Mouse (Mus musculus) ES-Bruce4 (cell line): ENCODE measurements around the gene Ier2. TPM values are rescaled to one million over a fixed set of nuclear protein-coding genes. Genes with fewer than 3 reads are reported as not detected.

ENCODE experiments used
- H3K27ac ChIP-seq: 2 replicates; pipeline ENCODE4 v1.5.1; 2012; ENCODE audit warnings: low read length, inconsistent platforms; ENCODE audit not compliant: insufficient read depth
- H3K27me3 ChIP-seq: 2 replicates; pipeline ENCODE4 v1.6.1; 2012; ENCODE audit warnings: mild to moderate bottlenecking, low read length, inconsistent platforms; ENCODE audit not compliant: control insufficient read depth, poor library complexity, insufficient read depth, severe bottlenecking
- H3K36me3 ChIP-seq: 2 replicates; pipeline ENCODE4 v1.6.1; 2012; ENCODE audit warnings: inconsistent platforms, mild to moderate bottlenecking, low read length, moderate library complexity; ENCODE audit not compliant: control insufficient read depth, poor library complexity, insufficient read depth, severe bottlenecking
- H3K4me1 ChIP-seq: one replicate; pipeline ENCODE4 v1.8.1; 2011; ENCODE audit warnings: low read length; ENCODE audit not compliant: control insufficient read depth, insufficient read depth
- H3K4me3 ChIP-seq: 2 replicates; pipeline ENCODE4 v1.5.1; 2011; ENCODE audit warnings: low read depth, mild to moderate bottlenecking, low read length
- H3K9ac ChIP-seq: 2 replicates; pipeline ENCODE4 v1.6.1; 2012; ENCODE audit warnings: low read depth, mild to moderate bottlenecking, inconsistent platforms; ENCODE audit not compliant: poor library complexity, severe bottlenecking
- H3K9me3 ChIP-seq: replicated peaks from 2 replicates; pipeline ENCODE4 v1.6.1; 2012; ENCODE audit warnings: mild to moderate bottlenecking, low read length, inconsistent platforms; ENCODE audit not compliant: control insufficient read depth, poor library complexity, insufficient read depth, severe bottlenecking
- CTCF ChIP-seq: IDR thresholded peaks from one replicate; pipeline ENCODE4 v1.8.1; 2011; ENCODE audit warnings: low read depth, low read length
- EP300 ChIP-seq: IDR thresholded peaks from 2 replicates; pipeline ENCODE4 v1.6.1; 2011; ENCODE audit warnings: low read depth, low read length; ENCODE audit not compliant: insufficient read depth
- POLR2A ChIP-seq: IDR thresholded peaks from one replicate; pipeline ENCODE4 v1.8.1; 2011; ENCODE audit warnings: low read length; ENCODE audit not compliant: insufficient read depth
- polyA plus RNA-seq: library from polyadenylated mRNA; stranded (reverse); fragments of >200 nt; gene quantifications from 2 replicates; pipeline ENCODE4 v1.2.4, GENCODE M21; 2011; ENCODE audit warnings: low read depth; ENCODE audit not compliant: missing spikeins, insufficient read depth, insufficient read length

Ier2 gene
- polyA plus RNA-seq, 1 experiment, result 42.8 TPM

DNA sequence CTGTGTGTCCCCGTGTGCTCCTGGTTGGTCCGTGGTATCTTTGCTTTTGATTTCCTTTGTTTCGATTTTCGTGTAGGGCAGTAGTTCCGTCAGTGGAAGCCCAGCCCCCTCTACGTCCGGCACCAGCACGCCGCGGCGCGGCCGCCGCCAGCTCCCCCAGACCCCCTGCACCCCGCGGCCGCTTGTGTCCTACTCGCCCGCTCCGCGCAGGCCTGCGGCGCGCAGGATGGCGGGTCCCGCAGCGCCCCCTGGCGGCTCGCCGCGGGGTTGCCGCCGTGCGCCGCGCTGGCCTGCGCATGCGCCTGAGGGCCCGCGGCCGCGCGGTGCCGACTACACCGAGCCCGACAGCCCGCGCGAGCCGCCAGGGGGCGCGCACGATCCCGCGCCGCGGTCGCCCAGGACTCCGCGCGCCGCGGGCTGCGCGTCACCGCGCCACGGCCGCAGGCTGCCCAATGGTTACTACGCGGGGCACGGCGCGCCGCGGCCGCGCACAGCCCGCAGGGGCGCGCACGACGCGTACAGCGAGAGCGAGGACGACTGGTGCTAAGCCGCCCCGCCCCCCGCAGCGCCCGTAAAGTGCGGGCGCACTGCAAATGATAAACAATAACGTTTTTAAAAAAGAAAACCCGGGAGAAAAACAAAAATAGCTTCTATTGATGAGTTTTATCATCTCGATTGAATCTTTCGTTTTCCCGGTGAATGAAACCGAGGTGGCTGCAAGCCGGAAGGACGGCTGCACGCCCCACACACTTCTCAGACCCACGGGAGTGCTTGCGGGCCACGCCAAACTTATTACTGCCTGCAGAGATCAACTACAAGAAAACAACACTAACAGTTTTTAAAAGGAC is 23.3 kb downstream of the Ier2 start:
- H3K27ac ChIP-seq, result peak overlapping the region; percentile 46
- no peaks in the 10 kb centered on the region for H3K9me3 ChIP-seq
- peaks cover 11% of the 10 kb centered on the region for H3K4me1 ChIP-seq
- H3K4me3 ChIP-seq, result peak overlapping the region; percentile 73
- H3K27me3 ChIP-seq, result no peaks in the 10 kb centered on the region
- peak overlapping the region; percentile 92 for H3K9ac ChIP-seq
- H3K36me3 ChIP-seq, result no peaks in the 10 kb centered on the region
- TF ChIP-seq POLR2A, result peak; percentile 25
- peak; percentile 47 for TF ChIP-seq CTCF
- TF ChIP-seq EP300, result no peak

DNA sequence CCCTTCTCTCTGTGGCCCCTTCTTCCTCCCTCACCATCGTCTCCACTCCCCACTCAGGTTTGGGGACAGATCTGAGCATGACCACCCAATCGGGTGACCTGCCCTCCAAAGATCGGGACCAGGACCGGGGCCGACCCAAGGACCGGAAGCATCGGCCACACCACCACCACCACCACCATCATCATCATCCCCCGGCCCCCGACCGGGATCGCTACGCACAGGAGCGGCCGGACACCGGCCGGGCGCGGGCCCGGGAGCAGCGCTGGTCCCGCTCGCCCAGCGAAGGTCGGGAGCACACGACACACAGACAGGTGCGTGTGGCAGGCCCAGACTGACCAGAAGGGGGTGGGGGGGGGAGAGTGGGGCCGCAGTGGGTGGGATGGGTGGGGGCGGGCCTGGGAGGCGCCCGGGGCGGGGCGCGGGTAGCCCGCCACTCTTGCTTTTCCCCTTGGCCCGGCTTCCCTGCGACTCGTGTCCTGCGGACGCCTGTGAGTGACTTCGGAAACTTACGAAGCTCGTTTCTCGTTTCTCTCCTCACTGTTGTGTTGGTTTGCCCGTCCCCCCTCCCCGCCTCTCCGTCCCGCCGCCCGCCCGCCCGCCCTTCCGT is 24.0 kb downstream of the Ier2 start:
- no peaks in the 10 kb centered on the region for H3K9me3 ChIP-seq
- TF ChIP-seq CTCF, result no peak
- TF ChIP-seq POLR2A, result no peak
- TF ChIP-seq EP300, result no peak
- H3K9ac ChIP-seq, result peak overlapping the region; percentile 92
- peaks cover 11% of the 10 kb centered on the region for H3K4me1 ChIP-seq
- H3K36me3 ChIP-seq, result no peaks in the 10 kb centered on the region
- H3K27me3 ChIP-seq, result no peaks in the 10 kb centered on the region
- H3K4me3 ChIP-seq, result peak overlapping the region; percentile 58
- H3K27ac ChIP-seq, result peak overlapping the region; percentile 43

DNA sequence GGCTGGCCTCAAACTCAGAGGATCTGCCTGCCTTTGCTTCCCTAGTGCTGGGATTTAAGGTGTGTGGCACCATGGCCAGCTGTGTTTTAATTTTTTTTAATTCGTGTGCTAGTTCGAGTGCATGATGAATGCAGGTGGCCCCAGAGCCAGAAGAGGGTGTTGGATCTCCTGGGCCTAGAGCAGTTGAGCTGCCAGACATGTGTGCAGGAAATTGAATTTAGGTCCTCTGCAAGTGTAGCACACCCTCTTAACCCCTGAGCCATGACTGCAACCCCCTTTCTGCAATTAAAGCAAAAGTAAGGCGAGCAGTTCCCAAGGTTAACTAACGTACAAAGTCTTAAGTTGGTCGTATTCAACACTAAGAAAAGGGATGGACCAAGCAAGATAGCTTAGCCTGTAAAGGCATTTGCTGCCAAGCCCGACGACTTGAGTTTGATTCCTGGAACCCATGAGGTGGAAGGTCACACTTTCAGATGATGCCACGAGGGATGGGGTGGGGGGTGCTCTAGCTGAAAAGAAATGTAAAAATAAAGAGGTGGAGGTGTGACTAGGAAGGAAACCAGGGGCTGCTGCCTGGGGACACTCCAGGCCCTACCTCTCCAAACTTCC is 24.6 kb downstream of the Ier2 start:
- H3K36me3 ChIP-seq, result no peaks in the 10 kb centered on the region
- no peak for TF ChIP-seq EP300
- no peak for TF ChIP-seq POLR2A
- TF ChIP-seq CTCF, result no peak
- H3K27ac ChIP-seq, result peak overlapping the region; percentile 43
- peak overlapping the region; percentile 92 for H3K9ac ChIP-seq
- H3K4me3 ChIP-seq, result peak overlapping the region; percentile 58
- H3K4me1 ChIP-seq, result peaks cover 11% of the 10 kb centered on the region
- no peaks in the 10 kb centered on the region for H3K27me3 ChIP-seq
- H3K9me3 ChIP-seq, result no peaks in the 10 kb centered on the region

DNA sequence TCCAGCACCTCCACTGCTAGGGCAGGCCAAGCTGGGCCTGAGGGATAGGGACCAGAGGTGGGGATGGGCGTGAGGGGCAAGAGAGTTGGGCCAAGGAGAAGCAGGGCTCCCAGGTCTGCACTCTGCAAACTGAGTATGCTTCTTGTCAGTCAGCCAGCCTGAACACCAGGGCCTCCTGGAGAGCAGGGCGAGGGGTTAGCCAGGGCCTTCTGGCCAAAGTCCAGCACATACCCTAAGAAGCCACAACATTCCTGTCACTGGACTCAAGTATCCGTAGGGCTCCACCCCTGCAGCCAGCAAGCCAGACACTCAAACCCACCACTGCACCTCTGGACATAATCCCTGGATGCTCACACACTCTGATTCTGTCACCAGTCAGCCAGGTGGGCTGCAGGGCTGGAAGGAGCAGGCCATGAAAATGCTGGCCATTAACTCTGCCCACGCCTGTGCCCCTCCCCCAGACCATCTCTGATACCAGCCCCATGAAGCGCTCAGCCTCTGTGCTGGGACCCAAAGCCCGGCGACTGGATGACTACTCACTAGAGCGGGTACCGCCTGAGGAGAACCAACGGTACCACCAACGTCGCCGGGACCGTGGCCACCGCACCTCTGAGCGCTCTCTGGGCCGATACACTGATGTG is 26.5 kb downstream of the Ier2 start:
- Histone ChIP-seq H3K9me3 (peaks cover 7% of the 10 kb centered on the region), H3K4me1 (peaks cover 11% of the 10 kb centered on the region), H3K36me3 (no peaks in the 10 kb centered on the region), H3K27ac (no peak overlapping the region), H3K27me3 (no peaks in the 10 kb centered on the region), H3K4me3 (no peak overlapping the region), H3K9ac (no peak overlapping the region)
- TF ChIP-seq EP300, result no peak
- TF ChIP-seq POLR2A, result no peak
- TF ChIP-seq CTCF, result no peak

DNA sequence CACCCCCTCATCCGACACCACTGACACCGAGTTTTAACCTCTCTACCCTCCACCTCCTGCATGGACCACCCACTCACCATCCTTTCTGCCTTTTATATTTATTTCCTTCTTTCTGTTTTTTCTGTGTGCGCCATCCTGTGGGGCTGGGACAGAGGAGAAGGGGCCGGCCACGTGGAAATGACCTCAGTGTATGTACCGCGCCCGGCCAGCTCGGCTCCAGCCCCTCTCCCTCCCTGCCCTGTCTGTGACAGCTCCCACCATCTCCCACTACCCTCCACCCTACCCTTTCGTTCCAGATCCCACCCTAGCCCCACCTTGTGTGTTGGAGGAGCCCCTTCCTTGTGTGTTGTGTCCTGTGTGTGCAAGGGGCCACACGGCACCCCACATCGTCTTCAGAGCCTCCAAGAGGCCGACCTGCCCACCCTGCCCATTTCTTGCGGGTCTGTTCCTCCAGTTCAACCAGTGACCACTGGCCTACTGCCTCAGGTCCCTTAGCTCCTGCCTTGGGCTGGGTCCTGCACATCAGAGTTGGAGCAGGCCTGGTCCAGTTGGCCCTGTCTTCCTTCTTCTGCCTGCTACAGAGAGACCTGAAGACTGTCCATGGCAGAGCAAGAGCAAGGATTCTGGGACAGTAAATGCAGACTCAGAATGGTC is 27.1 kb downstream of the Ier2 start:
- Histone ChIP-seq H3K9me3 (peaks cover 12% of the 10 kb centered on the region), H3K4me3 (no peak overlapping the region), H3K27me3 (no peaks in the 10 kb centered on the region), H3K4me1 (peaks cover 11% of the 10 kb centered on the region), H3K9ac (no peak overlapping the region), H3K36me3 (no peaks in the 10 kb centered on the region), H3K27ac (peak overlapping the region; percentile 6; the same call in 1 of the 2 replicates)
- TF ChIP-seq CTCF, result no peak
- no peak for TF ChIP-seq POLR2A
- TF ChIP-seq EP300, result no peak
